Mouse (Mus musculus): ENCODE results near the gene Cops3.

The Cops3 gene

GRCm38 (mm10) chr11:59810480-59811158, 29.0 kb downstream of the Cops3 start:
- in situ Hi-C loops (cut with MboI, MseI), result no loop called here

GRCm38 (mm10) chr11:59809670-59810474, 29.8 kb downstream of the Cops3 start, which contains the start of gene Flcn:
Gene Flcn (minus strand): TSS chr11:59810016.
- in situ Hi-C loops (cut with MboI, MseI), result no loop called here

GRCm38 (mm10) chr11:59809071-59809669, 30.5 kb downstream of the Cops3 start:
- in situ Hi-C loops (cut with MboI, MseI), result no loop called here

- in situ Hi-C loops (cut with MboI, MseI), result no loop called here
Measured at GRCm38 (mm10) chr11:59808170-59808960, 31.3 kb downstream of the Cops3 start.

GRCm38 (mm10) chr11:59805656-59806055, 34.0 kb downstream of the Cops3 start:
- in situ Hi-C loops (cut with MboI, MseI), result no loop called here

GRCm38 (mm10) chr11:59805256-59805655, 34.4 kb downstream of the Cops3 start:
- in situ Hi-C loops (cut with MboI, MseI), result no loop called here

- in situ Hi-C loops (cut with MboI, MseI), result no loop called here
Measured at GRCm38 (mm10) chr11:59804409-59805110, 35.1 kb downstream of the Cops3 start.

GRCm38 (mm10) chr11:59803516-59803915, 36.1 kb downstream of the Cops3 start:
- in situ Hi-C loops (cut with MboI, MseI), result no loop called here

GRCm38 (mm10) chr11:59801881-59802280, 37.8 kb downstream of the Cops3 start:
- in situ Hi-C loops (cut with MboI, MseI), result no loop called here

- in situ Hi-C loops (cut with MboI, MseI), result no loop called here
Measured at GRCm38 (mm10) chr11:59800412-59800811, 39.2 kb downstream of the Cops3 start.

GRCm38 (mm10) chr11:59793390-59793789, 46.2 kb downstream of the Cops3 start:
- in situ Hi-C loops (cut with MboI, MseI), result no loop called here

GRCm38 (mm10) chr11:59789311-59789710, 50.3 kb downstream of the Cops3 start:
- in situ Hi-C loops (cut with MboI, MseI), result no loop called here

- in situ Hi-C loops (cut with MboI, MseI), result no loop called here
Measured at GRCm38 (mm10) chr11:59787199-59787781, 52.3 kb downstream of the Cops3 start, which contains the start of gene Pld6. Gene Pld6 (minus strand): TSS chr11:59787645.

GRCm38 (mm10) chr11:59786444-59787198, 53.0 kb downstream of the Cops3 start:
- in situ Hi-C loops (cut with MboI, MseI), result no loop called here

- in situ Hi-C loops (cut with MboI, MseI), result no loop called here
Measured at GRCm38 (mm10) chr11:59783591-59783990, 56.0 kb downstream of the Cops3 start.

GRCm38 (mm10) chr11:59782091-59782590, 57.5 kb downstream of the Cops3 start:
- in situ Hi-C loops (cut with MboI, MseI), result no loop called here

GRCm38 (mm10) chr11:59780241-59780640, 59.4 kb downstream of the Cops3 start:
- in situ Hi-C loops (cut with MboI, MseI), result no loop called here

GRCm38 (mm10) chr11:59779406-59779805, 60.2 kb downstream of the Cops3 start:
- in situ Hi-C loops (cut with MboI, MseI), result no loop called here

GRCm38 (mm10) chr11:59778874-59779223, 60.8 kb downstream of the Cops3 start:
- in situ Hi-C loops (cut with MboI, MseI), result no loop called here

Measured in T-helper 1 cell (primary cell).